Mouse (Mus musculus): ENCODE results near the gene Emcn.

Emcn gene

DNA sequence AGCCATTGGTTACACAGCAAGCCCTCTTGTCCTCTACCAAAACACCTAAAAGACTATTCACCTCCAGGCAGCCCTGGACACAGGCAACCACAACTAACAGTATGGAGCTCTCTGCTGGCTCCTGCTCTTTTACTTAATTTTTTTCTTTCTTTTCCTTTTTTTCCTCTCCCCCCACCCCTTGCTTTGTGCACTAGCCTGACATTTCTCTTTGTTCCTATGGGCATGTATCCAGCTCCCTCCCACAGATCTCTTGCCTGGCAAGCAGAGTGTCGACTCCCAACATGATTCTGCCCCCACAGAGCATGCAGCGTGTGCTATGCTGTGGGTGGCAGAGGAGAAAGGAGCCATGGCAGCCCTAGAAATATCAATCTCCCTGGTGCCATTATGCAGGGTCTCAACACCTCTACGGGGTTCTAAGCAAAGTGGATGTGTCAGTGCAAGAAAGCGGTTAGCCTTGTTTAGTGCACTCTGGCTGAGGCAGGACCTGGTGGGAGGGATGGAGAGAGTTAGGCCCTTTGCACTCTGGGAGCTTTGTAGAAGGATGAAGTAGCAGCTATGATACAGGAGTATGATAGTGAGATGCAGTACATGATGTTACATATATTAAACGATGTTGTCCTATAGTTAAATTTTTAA is 74.7 kb downstream of the Emcn start:
- DNase-seq, result no peak

DNA sequence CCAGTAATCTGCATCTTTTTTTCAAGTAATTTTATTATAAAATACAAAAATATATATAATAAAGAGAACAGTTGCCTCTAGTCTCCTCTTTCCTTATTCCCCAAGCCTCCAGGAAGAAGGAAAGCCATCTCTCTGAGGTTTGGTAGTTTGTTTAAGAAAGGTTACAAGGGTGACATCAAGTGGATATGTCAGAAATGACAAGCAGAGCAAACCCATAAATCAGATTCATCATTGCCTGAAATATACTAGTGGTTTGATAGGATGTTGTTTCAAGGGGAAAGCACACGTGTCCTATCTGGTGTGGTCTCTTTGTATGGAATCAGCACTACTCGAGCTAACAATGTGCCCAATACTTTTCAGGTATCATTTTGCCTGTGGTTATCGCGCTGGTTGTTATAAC is 77.8 kb downstream of the Emcn start:
- peak; percentile 35 for DNase-seq

DNA sequence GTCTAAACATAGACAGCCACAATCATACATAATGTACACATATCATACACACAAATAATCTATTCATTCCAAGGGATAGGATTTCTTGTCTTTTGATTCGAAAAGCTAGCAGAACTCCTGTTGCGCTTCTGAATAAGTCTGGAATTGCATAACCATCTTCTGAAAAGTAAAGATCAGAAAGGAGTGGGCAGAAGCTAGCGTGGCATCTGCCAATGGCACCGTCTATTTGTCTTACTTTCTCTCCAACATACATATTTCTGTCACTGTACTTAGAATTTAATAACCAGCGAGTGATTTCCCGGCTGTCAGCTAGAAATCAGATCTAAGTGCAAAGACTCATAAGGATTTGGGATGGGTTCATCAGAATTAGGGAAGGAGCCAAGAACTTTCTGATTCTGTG is 88.6 kb downstream of the Emcn start:
- DNase-seq, result no peak

DNA sequence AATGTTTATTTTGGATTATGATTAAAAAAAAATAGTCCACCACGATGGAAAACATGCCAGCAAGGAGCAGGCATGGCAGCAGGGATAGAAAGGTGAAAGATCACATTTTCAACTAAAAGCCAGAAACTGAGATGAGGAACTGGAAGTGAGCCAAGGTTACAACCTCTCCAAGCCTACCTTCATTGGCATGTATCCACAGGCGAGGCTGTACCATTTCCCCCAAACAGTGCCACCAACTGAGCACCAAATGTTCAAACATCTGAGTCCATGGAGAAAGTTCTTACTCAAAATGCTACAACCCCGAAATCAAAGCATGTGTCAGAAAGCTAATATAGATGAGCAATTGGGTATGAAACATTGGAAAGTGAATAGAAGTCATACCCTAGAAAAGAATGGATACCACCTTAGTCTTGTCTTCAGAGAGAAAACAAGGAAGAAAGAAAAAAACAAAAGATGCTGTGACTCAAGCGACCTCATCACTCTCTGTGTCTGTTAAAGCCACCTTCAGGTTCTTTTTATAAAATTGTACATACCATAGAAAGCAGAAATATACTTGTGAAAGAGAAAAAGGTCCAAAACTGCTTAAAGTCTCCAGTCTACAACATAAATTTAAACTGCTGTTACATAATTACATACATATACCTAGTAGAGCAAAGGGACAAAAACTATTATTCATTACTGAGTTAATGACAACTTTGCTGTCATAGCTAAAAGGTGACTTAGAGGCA is 124.2 kb downstream of the Emcn start:
- no peak for DNase-seq

DNA sequence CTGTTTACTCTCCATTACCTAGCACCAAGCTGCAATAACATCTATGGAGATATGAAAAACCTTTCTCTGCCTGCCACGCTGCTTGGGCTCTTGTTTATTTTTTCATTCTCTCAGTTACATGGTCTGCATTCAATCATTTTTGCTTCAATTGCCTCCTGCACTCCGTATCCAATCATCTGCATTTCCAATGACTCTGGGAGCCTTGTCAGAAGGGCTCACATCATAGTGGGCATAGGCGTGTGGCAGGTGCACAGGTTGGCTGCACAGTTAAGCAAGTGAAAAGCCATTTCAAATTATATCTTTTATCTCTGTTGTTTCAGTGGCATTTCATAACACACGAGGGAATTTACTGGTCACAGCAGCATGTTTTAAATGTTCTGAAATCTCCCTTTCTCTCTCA is 125.1 kb downstream of the Emcn start:
- no peak for DNase-seq

DNA sequence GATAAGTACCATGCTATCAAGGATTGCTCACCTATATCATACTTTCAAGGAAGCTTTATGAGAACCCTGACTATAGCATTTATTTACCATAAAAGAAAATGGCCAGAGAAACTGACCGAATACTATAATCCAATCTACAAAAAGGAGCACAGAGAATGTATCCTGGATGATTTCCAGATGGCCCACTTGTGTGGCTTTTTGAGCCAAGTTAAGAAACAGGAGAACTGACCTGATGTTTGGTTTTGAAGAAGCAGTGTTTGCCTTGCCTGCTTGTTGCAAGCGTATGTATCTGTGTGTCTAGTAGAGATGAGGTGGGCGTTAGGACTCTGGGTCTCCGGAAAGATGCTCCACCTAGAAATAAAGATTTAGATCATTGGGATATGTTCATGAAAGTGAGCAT is 125.9 kb downstream of the Emcn start:
- no peak for DNase-seq

DNA sequence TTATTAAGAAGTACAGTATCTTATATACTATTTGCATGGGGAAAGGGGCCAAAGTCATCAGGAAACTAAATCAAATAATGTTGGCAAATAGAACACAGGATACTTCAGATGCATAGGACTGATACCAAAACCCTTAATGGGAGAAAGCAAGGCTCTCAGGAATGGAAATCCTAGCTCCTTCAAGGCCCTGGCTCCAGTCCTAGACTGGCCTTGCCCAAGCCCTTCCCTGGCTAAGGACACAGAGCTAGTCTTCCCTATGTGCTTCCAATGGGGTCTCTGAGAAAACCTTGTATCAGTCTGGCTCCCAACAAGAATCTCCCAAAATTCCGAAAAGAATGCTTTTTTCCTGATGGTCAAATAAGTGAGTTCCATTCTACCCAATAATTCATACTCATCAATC is 126.5 kb downstream of the Emcn start:
- DNase-seq, result no peak

DNA sequence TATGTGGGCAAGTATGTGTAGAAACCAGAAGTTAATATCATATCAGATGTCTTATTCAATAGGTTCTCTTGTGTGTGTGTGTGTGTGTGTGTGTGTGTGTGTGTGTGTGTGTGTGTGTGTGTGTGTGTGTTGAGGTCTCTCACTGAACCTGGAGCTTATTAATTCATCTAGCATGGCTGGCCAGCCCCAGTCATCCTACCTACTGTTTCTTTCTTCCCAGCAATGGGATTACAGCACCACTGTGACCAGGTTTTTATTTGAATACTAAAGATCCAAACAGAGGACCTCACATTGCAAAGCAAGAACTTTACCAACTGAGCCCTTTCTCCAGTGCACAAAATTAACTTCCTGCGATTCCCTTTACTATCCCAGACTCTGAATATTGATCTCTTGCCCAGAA is 131.3 kb downstream of the Emcn start:
- no peak for DNase-seq

DNA sequence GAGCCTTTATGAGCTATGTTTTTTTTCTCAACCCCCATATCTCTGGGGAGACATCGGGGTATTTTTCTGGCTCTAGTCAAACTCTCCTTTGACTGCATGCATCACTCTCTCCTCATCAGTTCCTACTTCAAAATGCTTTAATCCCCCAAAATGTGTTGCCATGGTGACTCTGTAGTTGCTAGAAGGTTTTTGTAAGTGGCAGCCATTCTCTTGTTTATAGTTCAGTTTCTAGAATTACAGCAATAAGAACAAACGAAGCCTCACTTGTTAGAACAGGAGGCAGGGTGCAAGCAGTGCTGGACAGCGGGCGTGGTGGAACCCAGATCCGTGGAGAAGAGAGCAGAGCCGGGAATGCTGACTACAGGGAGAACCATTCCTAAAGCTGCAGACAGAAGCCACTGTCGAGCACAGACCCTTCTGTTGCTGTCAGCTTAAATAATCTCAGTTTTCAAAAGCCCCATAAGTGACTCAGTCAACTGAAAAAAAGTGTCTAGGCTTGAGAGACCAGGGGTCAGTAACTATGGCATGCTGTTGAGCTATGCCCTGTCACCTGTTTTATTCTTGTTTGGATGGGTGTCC is 139.0 kb downstream of the Emcn start:
- DNase-seq, result no peak

DNA sequence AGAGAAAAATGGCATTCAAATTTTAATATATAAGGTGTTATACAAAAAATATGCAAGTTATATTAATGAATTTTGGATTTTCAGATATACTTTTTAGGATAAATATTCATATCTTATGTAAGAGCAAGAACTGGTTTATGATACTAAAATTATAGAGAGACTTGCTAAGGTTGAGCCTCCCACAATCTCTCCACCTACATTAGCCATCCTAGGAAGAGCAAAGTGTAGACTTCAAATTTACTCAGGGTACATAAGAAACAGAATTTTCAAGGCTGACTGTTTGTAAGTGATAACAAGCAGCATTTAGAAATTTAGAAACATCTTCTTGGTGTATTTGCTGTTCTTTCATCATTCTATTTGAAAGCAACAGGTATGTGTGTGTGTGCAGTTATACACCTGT is 140.3 kb downstream of the Emcn start:
- no peak for DNase-seq
